Mouse (Mus musculus): ENCODE data around the gene Clec16a. TPM values are rescaled to one million over a fixed set of nuclear protein-coding genes. Genes with fewer than 3 reads are reported as not detected.

The Clec16a gene
- polyA plus RNA-seq, 1 experiment from 2014 or later, result 34.7 TPM

GRCm38 (mm10) chr16:10540763-10541597, 4.2 kb upstream of the Clec16a start:
- H3K4me3 ChIP-seq (replicated peaks), result peak overlapping the region; percentile 80
- no peaks in the 10 kb centered on the region for H3K36me3 ChIP-seq
- no peak for ATAC-seq (replicated peaks; ENCODE audit: low FRiP score)
- H3K27ac ChIP-seq, result peak overlapping the region; percentile 90
- 67% methylated on average over 16 of the region's 16 CpGs for WGBS
- no peaks in the 10 kb centered on the region for H3K9me3 ChIP-seq (replicated peaks)
- no peaks in the 10 kb centered on the region for H3K27me3 ChIP-seq
- peaks cover 43% of the 10 kb centered on the region for H3K4me1 ChIP-seq
- peak overlapping the region; percentile 88 for H3K4me2 ChIP-seq
- H3K9ac ChIP-seq, result peak overlapping the region; percentile 90

- peak overlapping the region; percentile 80 for H3K4me3 ChIP-seq (replicated peaks)
- H3K9ac ChIP-seq, result peak overlapping the region; percentile 90
- H3K27ac ChIP-seq, result peak overlapping the region; percentile 90
- 17% methylated on average over 7 of the region's 7 CpGs for whole genome bisulfite sequencing
- no peaks in the 10 kb centered on the region for H3K27me3 ChIP-seq
- peak overlapping the region; percentile 88 for H3K4me2 ChIP-seq
- H3K36me3 ChIP-seq, result no peaks in the 10 kb centered on the region
- peaks cover 49% of the 10 kb centered on the region for H3K4me1 ChIP-seq
- H3K9me3 ChIP-seq (replicated peaks), result no peaks in the 10 kb centered on the region
- ATAC-seq (replicated peaks; ENCODE audit: low FRiP score), result no peak
Measured at GRCm38 (mm10) chr16:10541598-10541930, 3.6 kb upstream of the Clec16a start.

- Histone ChIP-seq H3K9ac (peak overlapping the region; percentile 90), H3K27me3 (no peaks in the 10 kb centered on the region), H3K9me3 (replicated peaks) (no peaks in the 10 kb centered on the region), H3K27ac (peak overlapping the region; percentile 90), H3K4me1 (peaks cover 53% of the 10 kb centered on the region), H3K36me3 (no peaks in the 10 kb centered on the region), H3K4me3 (replicated peaks) (peak overlapping the region; percentile 80), H3K4me2 (peak overlapping the region; percentile 88)
- ATAC-seq (replicated peaks; ENCODE audit: low FRiP score), result peak; percentile 13
- WGBS, result 3% methylated on average over 22 of the region's 22 CpGs
Measured at GRCm38 (mm10) chr16:10542266-10542665, 2.9 kb upstream of the Clec16a start.

GRCm38 (mm10) chr16:10542698-10543365, 2.3 kb upstream of the Clec16a start, which contains the start of gene Dexi:
Gene Dexi (minus strand): TSS chr16:10543054.
- ATAC-seq (replicated peaks; ENCODE audit: low FRiP score), result peak; percentile 94
- H3K4me2 ChIP-seq, result peak within 1 kb of the TSS; percentile 88
- peak within 1 kb of the TSS; percentile 90 for H3K27ac ChIP-seq
- under 1% methylated on average over 46 of the region's 61 CpGs for WGBS
- H3K9ac ChIP-seq, result peak within 1 kb of the TSS; percentile 90
- peaks cover 53% of the 10 kb centered on the region for H3K4me1 ChIP-seq
- no peaks in the 10 kb centered on the region for H3K9me3 ChIP-seq (replicated peaks)
- H3K4me3 ChIP-seq (replicated peaks), result peak within 1 kb of the TSS; percentile 80
- H3K27me3 ChIP-seq, result no peaks in the 10 kb centered on the region
- H3K36me3 ChIP-seq, result no peaks in the 10 kb centered on the region

- ATAC-seq (replicated peaks; ENCODE audit: low FRiP score), result no peak
- no peaks in the 10 kb centered on the region for H3K27me3 ChIP-seq
- peaks cover 26% of the 10 kb centered on the region for H3K4me1 ChIP-seq
- H3K4me2 ChIP-seq, result no peak overlapping the region
- H3K4me3 ChIP-seq (replicated peaks), result no peak overlapping the region
- no peak overlapping the region for H3K27ac ChIP-seq
- H3K9ac ChIP-seq, result no peak overlapping the region
- no peaks in the 10 kb centered on the region for H3K9me3 ChIP-seq (replicated peaks)
- no peaks in the 10 kb centered on the region for H3K36me3 ChIP-seq
- 52% methylated on average over 3 of the region's 3 CpGs for WGBS
Measured at GRCm38 (mm10) chr16:10546865-10547264, 1.7 kb downstream of the Clec16a start.

GRCm38 (mm10) chr16:10548938-10549337, 3.8 kb downstream of the Clec16a start:
- H3K27me3 ChIP-seq, result no peaks in the 10 kb centered on the region
- H3K4me1 ChIP-seq, result peaks cover 13% of the 10 kb centered on the region
- H3K9me3 ChIP-seq (replicated peaks), result no peaks in the 10 kb centered on the region
- ATAC-seq (replicated peaks; ENCODE audit: low FRiP score), result no peak
- WGBS, result 76% methylated on average over 3 of the region's 3 CpGs
- H3K4me2 ChIP-seq, result no peak overlapping the region
- H3K36me3 ChIP-seq, result no peaks in the 10 kb centered on the region
- no peak overlapping the region for H3K4me3 ChIP-seq (replicated peaks)
- H3K27ac ChIP-seq, result no peak overlapping the region
- H3K9ac ChIP-seq, result no peak overlapping the region

- no peak overlapping the region for H3K9ac ChIP-seq
- no peak for ATAC-seq (replicated peaks; ENCODE audit: low FRiP score)
- no peaks in the 10 kb centered on the region for H3K9me3 ChIP-seq (replicated peaks)
- H3K4me2 ChIP-seq, result no peak overlapping the region
- no peaks in the 10 kb centered on the region for H3K36me3 ChIP-seq
- peaks cover 13% of the 10 kb centered on the region for H3K4me1 ChIP-seq
- no peaks in the 10 kb centered on the region for H3K27me3 ChIP-seq
- WGBS, result 72% methylated on average over 2 of the region's 2 CpGs
- H3K27ac ChIP-seq, result no peak overlapping the region
- H3K4me3 ChIP-seq (replicated peaks), result no peak overlapping the region
Measured at GRCm38 (mm10) chr16:10549600-10549999, 4.5 kb downstream of the Clec16a start.

- H3K9ac ChIP-seq, result no peak overlapping the region
- no peaks in the 10 kb centered on the region for H3K27me3 ChIP-seq
- no peak overlapping the region for H3K4me2 ChIP-seq
- no peaks in the 10 kb centered on the region for H3K36me3 ChIP-seq
- H3K27ac ChIP-seq, result no peak overlapping the region
- no peak overlapping the region for H3K4me3 ChIP-seq (replicated peaks)
- H3K4me1 ChIP-seq, result peaks cover 4% of the 10 kb centered on the region
- no peak for ATAC-seq (replicated peaks; ENCODE audit: low FRiP score)
- no peaks in the 10 kb centered on the region for H3K9me3 ChIP-seq (replicated peaks)
- WGBS, result 73% methylated on average over 4 of the region's 4 CpGs
Measured at GRCm38 (mm10) chr16:10551592-10551991, 6.5 kb downstream of the Clec16a start.

- H3K4me3 ChIP-seq (replicated peaks), result no peak overlapping the region
- H3K9ac ChIP-seq, result no peak overlapping the region
- no peak overlapping the region for H3K4me2 ChIP-seq
- 83% methylated on average over 2 of the region's 2 CpGs for WGBS
- no peak for ATAC-seq (replicated peaks; ENCODE audit: low FRiP score)
- H3K4me1 ChIP-seq, result no peaks in the 10 kb centered on the region
- no peaks in the 10 kb centered on the region for H3K36me3 ChIP-seq
- H3K9me3 ChIP-seq (replicated peaks), result no peaks in the 10 kb centered on the region
- H3K27me3 ChIP-seq, result no peaks in the 10 kb centered on the region
- H3K27ac ChIP-seq, result no peak overlapping the region
Measured at GRCm38 (mm10) chr16:10553858-10554257, 8.7 kb downstream of the Clec16a start.

- H3K9me3 ChIP-seq (replicated peaks), result no peaks in the 10 kb centered on the region
- WGBS, result 90% methylated on average over 8 of the region's 8 CpGs
- peaks cover 21% of the 10 kb centered on the region for H3K36me3 ChIP-seq
- no peak overlapping the region for H3K9ac ChIP-seq
- no peaks in the 10 kb centered on the region for H3K27me3 ChIP-seq
- no peak overlapping the region for H3K4me2 ChIP-seq
- H3K27ac ChIP-seq, result no peak overlapping the region
- H3K4me3 ChIP-seq (replicated peaks), result no peak overlapping the region
- no peak for ATAC-seq (replicated peaks; ENCODE audit: low FRiP score)
- no peaks in the 10 kb centered on the region for H3K4me1 ChIP-seq
Measured at GRCm38 (mm10) chr16:10559991-10560390, 14.9 kb downstream of the Clec16a start.

- H3K36me3 ChIP-seq, result peaks cover 39% of the 10 kb centered on the region
- no peak overlapping the region for H3K4me3 ChIP-seq (replicated peaks)
- H3K4me2 ChIP-seq, result no peak overlapping the region
- H3K9ac ChIP-seq, result no peak overlapping the region
- no peaks in the 10 kb centered on the region for H3K9me3 ChIP-seq (replicated peaks)
- H3K4me1 ChIP-seq, result no peaks in the 10 kb centered on the region
- WGBS, result 27% methylated on average over 4 of the region's 4 CpGs
- H3K27me3 ChIP-seq, result no peaks in the 10 kb centered on the region
- ATAC-seq (replicated peaks; ENCODE audit: low FRiP score), result peak; percentile 73; the same call in 1 of the 2 replicates
- no peak overlapping the region for H3K27ac ChIP-seq
Measured at GRCm38 (mm10) chr16:10565278-10565885, 20.2 kb downstream of the Clec16a start.

GRCm38 (mm10) chr16:10567153-10567552, 22.0 kb downstream of the Clec16a start:
- Histone ChIP-seq H3K4me3 (replicated peaks) (no peak overlapping the region), H3K36me3 (peaks cover 46% of the 10 kb centered on the region), H3K9ac (no peak overlapping the region), H3K4me1 (no peaks in the 10 kb centered on the region), H3K27ac (no peak overlapping the region), H3K27me3 (no peaks in the 10 kb centered on the region), H3K4me2 (no peak overlapping the region), H3K9me3 (replicated peaks) (no peaks in the 10 kb centered on the region)
- WGBS, result 71% methylated on average over 4 of the region's 4 CpGs
- no peak for ATAC-seq (replicated peaks; ENCODE audit: low FRiP score)

All from kidney, embryonic 15.5 days (tissue).